Mouse (Mus musculus) brain, adult 2 months (tissue): Measurements from ENCODE around the gene Atad2b.
A peak's percentile ranks its signal among the peaks of the same experiment; 100 is the strongest.

Source experiments
- DNase-seq: peaks from one replicate; pipeline ENCODE4 v3.0.0; 2011; ENCODE audit warnings: low read depth, low spot score

The Atad2b gene

GRCm38 (mm10) chr12:5073191-5073590 is 156.0 kb downstream of the Atad2b start:
- DNase-seq = peak; percentile 79

GRCm38 (mm10) chr12:5081480-5081879 is 164.3 kb downstream of the Atad2b start:
- DNase-seq = no peak

GRCm38 (mm10) chr12:5084714-5085113 is 167.6 kb downstream of the Atad2b start:
- no peak for DNase-seq

- peak; percentile 92 for DNase-seq
Measured at GRCm38 (mm10) chr12:5087787-5088519, 170.8 kb downstream of the Atad2b start.

GRCm38 (mm10) chr12:5088639-5089038 is 171.5 kb downstream of the Atad2b start:
- no peak for DNase-seq
